Mouse (Mus musculus) neutrophil, adult 5-6 weeks (primary cell): ENCODE measurements at regions not wholly inside any gene's neighbourhood (a gene's known extent, or its start where the extent isn't known, plus 50 kb on each side); places are given as distances from the start of the nearest gene placed in this dataset.

Source experiments
- ATAC-seq: fragments of 151-379, 151-347 bp; 2 replicates; pipeline ENCODE4 v1.8.0; 2017; ENCODE audit warnings: mild to moderate bottlenecking, moderate TSS enrichment; ENCODE audit not compliant: insufficient number of reproducible peaks, poor library complexity, low FRiP score, severe bottlenecking; ENCODE audit errors: extremely low read depth

GRCm38 (mm10) chr1:136711243-136711642, 86.5 kb downstream of the Zfp281 start:
- no peak for ATAC-seq

GRCm38 (mm10) chr1:136714077-136714476, 89.4 kb downstream of the Zfp281 start:
- no peak for ATAC-seq

DNA sequence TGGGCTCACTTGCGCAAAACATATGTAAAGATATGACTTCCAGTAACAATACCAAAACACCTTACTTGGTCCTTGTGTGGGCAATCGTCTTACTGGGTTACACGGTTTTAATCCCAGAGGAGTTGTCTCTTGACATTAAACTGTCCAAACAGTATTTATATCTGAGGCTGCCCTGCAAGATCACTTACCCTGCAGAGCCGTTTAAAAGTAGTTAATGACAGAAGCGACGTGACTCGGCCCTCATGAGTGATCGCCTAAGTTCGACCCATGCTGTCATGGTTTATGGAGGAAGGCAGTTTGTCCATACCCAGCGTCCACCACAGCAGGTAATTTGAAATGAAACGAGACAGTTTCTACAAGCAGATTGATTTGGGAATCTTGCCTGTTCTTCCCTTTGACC, 90.3 kb downstream of the Zfp281 start:
- ATAC-seq: no peak

GRCm38 (mm10) chr1:136717830-136718517, 93.3 kb downstream of the Zfp281 start:
- ATAC-seq: no peak

DNA sequence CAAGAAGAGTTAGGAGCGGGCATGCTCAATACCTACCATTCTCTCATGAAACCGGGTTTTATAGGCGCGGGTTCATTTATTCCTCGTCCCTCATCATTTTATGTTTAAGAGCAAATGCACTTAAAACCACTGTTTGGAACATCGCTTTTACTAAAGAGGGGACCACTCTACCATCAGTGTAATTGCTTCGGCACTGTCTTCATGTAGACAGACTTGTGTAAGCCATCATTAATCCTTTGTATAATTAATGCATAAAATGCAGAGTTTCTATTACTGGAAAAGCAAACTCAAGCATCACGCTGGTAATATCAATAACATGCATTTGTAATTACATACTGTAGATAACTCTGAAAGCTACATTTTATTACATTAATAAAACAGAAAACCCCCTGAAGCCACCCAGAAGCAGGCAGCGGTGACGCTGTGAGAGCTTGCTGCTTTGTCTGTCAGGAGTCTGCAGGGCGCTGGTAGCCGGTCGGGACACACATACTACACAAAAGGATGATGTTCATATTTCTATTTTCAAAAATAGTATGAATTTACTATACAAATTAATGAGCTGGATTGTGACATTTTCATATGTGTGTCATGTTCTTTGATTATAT, 99.2 kb downstream of the Zfp281 start:
- ATAC-seq: no peak

GRCm38 (mm10) chr1:136725242-136725641, 100.5 kb downstream of the Zfp281 start:
- no peak for ATAC-seq

DNA sequence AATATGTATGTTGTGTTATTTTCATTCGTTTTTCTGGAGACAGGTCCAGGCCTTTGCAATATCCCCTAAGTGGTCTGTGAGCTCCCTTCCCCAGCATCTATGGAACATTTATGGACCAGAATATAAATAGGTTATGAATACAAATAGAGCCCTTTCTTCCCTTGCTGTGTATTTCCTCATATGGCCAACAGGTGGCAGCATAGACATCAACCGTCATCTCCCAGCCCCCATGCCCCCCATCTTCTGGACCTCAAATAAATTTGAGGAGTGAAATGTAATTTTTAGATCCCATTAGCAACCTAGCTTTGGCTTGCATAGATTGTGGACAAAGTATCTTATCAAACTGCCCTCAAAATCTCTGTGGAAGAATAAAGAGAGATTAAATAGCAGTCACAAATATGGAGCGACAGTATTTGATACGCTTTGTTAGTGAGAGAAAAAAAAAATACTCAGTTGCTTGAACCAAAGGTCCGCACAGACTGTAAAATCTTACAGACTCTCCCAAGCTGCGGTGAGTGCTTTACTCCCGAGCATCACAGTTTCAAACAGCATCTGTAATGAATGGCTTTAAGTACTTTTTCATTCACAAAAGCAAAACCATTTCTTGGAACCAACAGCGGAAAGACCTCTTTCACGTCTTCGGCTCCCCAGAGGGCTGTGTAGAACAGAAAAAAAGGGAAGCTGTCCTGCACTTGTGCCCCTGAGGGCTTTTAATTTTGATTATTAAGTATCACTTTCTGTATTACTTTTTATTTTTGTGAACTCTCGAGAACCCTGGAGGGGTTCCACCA, 101.6 kb downstream of the Zfp281 start:
- peak; percentile 69; the same call in 1 of the 2 replicates for ATAC-seq

DNA sequence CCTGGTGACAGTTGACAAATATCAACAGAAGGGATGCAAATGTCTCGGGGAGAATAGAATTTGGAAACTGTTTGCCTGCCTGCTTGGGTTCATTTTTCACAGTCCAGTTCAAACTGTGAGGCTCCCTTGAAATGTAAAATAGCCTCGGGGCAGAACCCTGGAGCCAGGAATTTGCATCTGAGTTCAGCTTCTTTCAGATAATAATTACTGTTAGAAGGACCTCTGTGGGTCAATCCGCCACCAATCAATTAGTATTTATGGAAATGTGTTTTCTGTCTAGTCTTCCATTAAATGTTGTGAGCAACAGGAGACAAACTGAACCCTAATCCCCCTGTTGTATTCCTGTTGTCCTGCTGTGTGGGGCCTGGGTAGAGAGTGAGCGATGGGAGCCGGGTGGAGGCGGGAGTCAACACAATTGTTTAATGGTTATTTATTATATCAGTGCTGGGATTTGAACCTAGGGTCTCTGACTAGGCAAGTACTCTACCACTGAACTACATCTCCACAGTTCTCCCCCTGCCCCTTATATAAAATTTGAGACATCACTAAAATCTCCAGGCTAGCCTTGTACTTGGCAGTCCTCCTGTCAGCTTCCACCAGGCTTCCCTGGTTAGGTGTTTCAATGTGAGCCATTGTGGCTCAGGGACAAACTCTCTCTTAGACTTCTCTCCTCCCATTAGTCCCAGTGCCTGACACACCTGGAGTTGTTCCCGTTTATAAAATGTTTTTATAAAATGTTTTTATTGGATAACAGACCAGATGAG, 103.3 kb downstream of the Zfp281 start:
- ATAC-seq: no peak

GRCm38 (mm10) chr1:136728632-136728944, 103.9 kb downstream of the Zfp281 start:
- no peak for ATAC-seq

- ATAC-seq: no peak
Measured at GRCm38 (mm10) chr1:136730638-136731037, 105.9 kb downstream of the Zfp281 start.

DNA sequence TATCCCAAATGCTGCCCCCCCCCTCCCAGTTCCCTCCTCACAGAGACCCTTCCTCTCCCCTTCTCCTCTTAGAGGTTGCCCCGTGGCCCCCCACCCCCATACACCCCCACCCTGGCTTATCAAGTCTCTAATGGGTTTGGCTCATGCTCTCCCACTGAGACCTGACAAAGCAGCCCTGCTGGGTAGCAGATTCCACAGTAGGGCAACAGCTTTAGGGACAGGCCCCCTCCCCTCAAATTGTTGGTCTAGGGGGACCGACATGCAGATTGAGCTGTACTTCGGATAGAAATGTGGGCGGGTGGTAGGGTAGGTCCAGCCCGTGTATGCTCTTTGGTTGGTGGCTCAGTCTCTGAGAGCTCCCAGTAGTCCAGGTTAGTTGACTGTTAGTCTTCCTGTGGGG, 113.3 kb downstream of the Zfp281 start:
- no peak for ATAC-seq

GRCm38 (mm10) chr1:136739486-136739885, 114.8 kb downstream of the Zfp281 start:
- peak; percentile 60; the same call in 1 of the 2 replicates for ATAC-seq

GRCm38 (mm10) chr1:136741061-136741460, 116.4 kb downstream of the Zfp281 start:
- ATAC-seq: no peak

DNA sequence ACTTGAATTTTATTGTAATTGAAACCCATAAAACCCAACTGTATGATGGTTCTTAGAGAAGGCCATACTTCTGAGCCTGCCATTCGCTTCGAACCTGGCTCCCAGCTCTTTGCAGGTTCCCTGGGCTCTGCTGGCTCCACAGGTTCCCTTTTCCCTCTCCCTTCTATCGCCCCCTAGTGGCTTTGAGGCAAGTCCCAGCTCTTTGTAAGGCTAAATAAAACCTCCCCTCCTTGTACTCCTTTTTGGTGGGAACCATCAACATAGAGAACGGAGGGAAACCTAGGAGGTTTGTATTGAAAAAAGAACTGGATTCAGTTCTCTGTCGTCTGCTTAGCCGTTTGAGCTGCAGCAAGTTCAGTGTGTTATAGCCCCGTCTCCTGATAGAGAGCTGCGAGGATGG, 124.5 kb downstream of the Zfp281 start:
- no peak for ATAC-seq

- no peak for ATAC-seq
Measured at GRCm38 (mm10) chr1:136751464-136752191, 126.9 kb downstream of the Zfp281 start.

DNA sequence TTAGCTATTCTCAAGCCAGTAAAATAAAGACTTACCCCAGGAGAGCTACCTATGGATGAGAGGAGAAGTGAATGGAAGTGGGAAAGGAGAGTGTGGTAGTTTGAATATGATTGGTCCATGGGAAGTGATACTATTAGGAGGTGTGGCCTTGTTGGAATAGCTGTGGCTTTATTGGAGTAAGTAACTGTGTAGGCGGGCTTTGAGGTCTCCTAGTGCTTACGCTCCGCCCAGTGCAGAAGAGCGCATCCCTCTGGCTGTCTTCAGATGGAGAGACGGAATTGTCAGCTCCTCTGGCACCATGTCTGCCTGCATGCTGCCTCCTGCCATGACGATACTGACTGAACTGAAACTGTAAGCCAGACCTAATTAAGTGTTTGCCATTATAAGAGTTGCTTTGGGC, 129.6 kb downstream of the Zfp281 start:
- no peak for ATAC-seq

GRCm38 (mm10) chr1:136758730-136759129, 134.0 kb downstream of the Zfp281 start:
- ATAC-seq: no peak

DNA sequence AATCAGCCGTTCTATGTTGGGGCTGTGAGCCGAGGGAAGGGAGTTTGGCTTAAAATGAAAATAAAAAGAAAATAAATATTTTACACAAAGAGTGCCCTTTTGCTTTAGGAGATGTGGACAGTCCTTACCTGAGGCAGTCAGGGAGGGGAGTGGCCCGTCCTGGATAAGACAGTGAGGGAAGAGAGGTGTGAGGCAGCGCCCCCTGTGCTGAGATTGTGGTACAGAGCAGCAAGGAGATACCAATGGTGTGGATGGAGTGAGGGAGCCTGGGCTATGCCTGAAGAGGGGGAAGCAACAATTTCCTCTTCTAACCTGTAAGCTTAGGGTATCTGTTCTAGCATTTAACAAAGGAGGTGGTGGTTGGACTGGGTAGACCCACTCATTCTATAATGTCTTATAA, 134.5 kb downstream of the Zfp281 start:
- ATAC-seq: no peak

- ATAC-seq: no peak
Measured at GRCm38 (mm10) chr1:136761467-136761866, 136.8 kb downstream of the Zfp281 start.
